Mouse (Mus musculus): Measurements from ENCODE around the gene Nrxn1. TPM values are rescaled to one million over a fixed set of nuclear protein-coding genes. Genes with fewer than 3 reads are reported as not detected.

Gene Nrxn1
- polyA plus RNA-seq, 1 experiment from 2014 or later = 5.9 TPM

GRCm38 (mm10) chr17:90390316-90391212 is 702.3 kb downstream of the Nrxn1 start:
- ATAC-seq (ENCODE audit: insufficient read depth, low FRiP score) = no peak
- Histone ChIP-seq H3K27me3 (ENCODE audit: control insufficient read depth, insufficient read depth, low read length) (no peaks in the 10 kb centered on the region), H3K4me2 (ENCODE audit: low read depth, low read length) (no peak overlapping the region), H3K36me3 (ENCODE audit: control insufficient read depth, insufficient read depth, low read length) (no peaks in the 10 kb centered on the region), H3K9ac (ENCODE audit: low read length) (no peak overlapping the region), H3K9me3 (replicated peaks; ENCODE audit: control insufficient read depth, low read length) (no peaks in the 10 kb centered on the region), H3K4me1 (ENCODE audit: control insufficient read depth, insufficient read depth, low read length) (no peaks in the 10 kb centered on the region), H3K4me3 (replicated peaks; ENCODE audit: low read length) (no peak overlapping the region), H3K27ac (ENCODE audit: low read length) (no peak overlapping the region)
- WGBS = 51% methylated on average over 7 of the region's 7 CpGs

GRCm38 (mm10) chr17:90384856-90385255 is 708.0 kb downstream of the Nrxn1 start:
- Histone ChIP-seq H3K4me3 (replicated peaks; ENCODE audit: low read length) (no peak overlapping the region), H3K9ac (ENCODE audit: low read length) (no peak overlapping the region), H3K27me3 (ENCODE audit: control insufficient read depth, insufficient read depth, low read length) (no peaks in the 10 kb centered on the region), H3K27ac (ENCODE audit: low read length) (no peak overlapping the region), H3K4me1 (ENCODE audit: control insufficient read depth, insufficient read depth, low read length) (no peaks in the 10 kb centered on the region), H3K4me2 (ENCODE audit: low read depth, low read length) (no peak overlapping the region), H3K36me3 (ENCODE audit: control insufficient read depth, insufficient read depth, low read length) (no peaks in the 10 kb centered on the region), H3K9me3 (replicated peaks; ENCODE audit: control insufficient read depth, low read length) (no peaks in the 10 kb centered on the region)
- WGBS = 62% methylated on average over 2 of the region's 2 CpGs
- no peak for ATAC-seq (ENCODE audit: insufficient read depth, low FRiP score)

GRCm38 (mm10) chr17:90382496-90383443 is 710.1 kb downstream of the Nrxn1 start:
- Histone ChIP-seq H3K9ac (ENCODE audit: low read length) (no peak overlapping the region), H3K27me3 (ENCODE audit: control insufficient read depth, insufficient read depth, low read length) (no peaks in the 10 kb centered on the region), H3K27ac (ENCODE audit: low read length) (no peak overlapping the region), H3K4me3 (replicated peaks; ENCODE audit: low read length) (no peak overlapping the region), H3K4me1 (ENCODE audit: control insufficient read depth, insufficient read depth, low read length) (no peaks in the 10 kb centered on the region), H3K36me3 (ENCODE audit: control insufficient read depth, insufficient read depth, low read length) (no peaks in the 10 kb centered on the region), H3K9me3 (replicated peaks; ENCODE audit: control insufficient read depth, low read length) (no peaks in the 10 kb centered on the region), H3K4me2 (ENCODE audit: low read depth, low read length) (no peak overlapping the region)
- 18% methylated on average over 5 of the region's 5 CpGs for WGBS
- peak; percentile 21; the same call in 1 of the 2 replicates for ATAC-seq (ENCODE audit: insufficient read depth, low FRiP score)

DNA sequence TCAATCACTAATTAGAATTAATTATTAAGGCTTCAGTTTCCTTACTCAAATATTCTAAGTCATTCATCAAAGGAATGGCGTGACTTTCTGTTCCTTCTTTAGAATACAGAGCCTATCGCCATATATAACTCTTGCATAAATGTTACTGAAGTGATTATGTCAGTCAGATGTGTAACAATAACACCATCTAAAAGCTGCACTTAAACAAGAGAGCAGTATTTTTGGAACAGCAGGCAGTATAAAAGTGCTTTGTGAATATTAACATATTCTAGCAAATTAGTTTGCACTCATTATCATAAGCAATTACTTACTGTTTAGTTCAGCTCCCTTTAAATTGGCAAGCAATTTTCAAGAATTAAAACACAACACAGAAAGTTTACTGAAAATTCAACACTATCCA is 716.3 kb downstream of the Nrxn1 start:
- WGBS = 81% methylated on average over 2 of the region's 2 CpGs
- no peak overlapping the region for H3K4me3 ChIP-seq (replicated peaks; ENCODE audit: low read length)
- no peaks in the 10 kb centered on the region for H3K9me3 ChIP-seq (replicated peaks; ENCODE audit: control insufficient read depth, low read length)
- no peaks in the 10 kb centered on the region for H3K36me3 ChIP-seq (ENCODE audit: control insufficient read depth, insufficient read depth, low read length)
- no peak overlapping the region for H3K4me2 ChIP-seq (ENCODE audit: low read depth, low read length)
- no peaks in the 10 kb centered on the region for H3K27me3 ChIP-seq (ENCODE audit: control insufficient read depth, insufficient read depth, low read length)
- no peak for ATAC-seq (ENCODE audit: insufficient read depth, low FRiP score)
- H3K9ac ChIP-seq (ENCODE audit: low read length) = no peak overlapping the region
- no peak overlapping the region for H3K27ac ChIP-seq (ENCODE audit: low read length)
- H3K4me1 ChIP-seq (ENCODE audit: control insufficient read depth, insufficient read depth, low read length) = no peaks in the 10 kb centered on the region

GRCm38 (mm10) chr17:90362169-90362568 is 730.7 kb downstream of the Nrxn1 start:
- ATAC-seq (ENCODE audit: insufficient read depth, low FRiP score) = no peak
- H3K4me2 ChIP-seq (ENCODE audit: low read depth, low read length) = no peak overlapping the region
- H3K27ac ChIP-seq (ENCODE audit: low read length) = no peak overlapping the region
- no peak overlapping the region for H3K9ac ChIP-seq (ENCODE audit: low read length)
- no peaks in the 10 kb centered on the region for H3K36me3 ChIP-seq (ENCODE audit: control insufficient read depth, insufficient read depth, low read length)
- WGBS = 88% methylated on average over 4 of the region's 4 CpGs
- H3K4me1 ChIP-seq (ENCODE audit: control insufficient read depth, insufficient read depth, low read length) = no peaks in the 10 kb centered on the region
- H3K4me3 ChIP-seq (replicated peaks; ENCODE audit: low read length) = no peak overlapping the region
- H3K27me3 ChIP-seq (ENCODE audit: control insufficient read depth, insufficient read depth, low read length) = no peaks in the 10 kb centered on the region
- no peaks in the 10 kb centered on the region for H3K9me3 ChIP-seq (replicated peaks; ENCODE audit: control insufficient read depth, low read length)

GRCm38 (mm10) chr17:90349385-90350095 is 743.3 kb downstream of the Nrxn1 start:
- H3K36me3 ChIP-seq (ENCODE audit: control insufficient read depth, insufficient read depth, low read length) = no peaks in the 10 kb centered on the region
- no peaks in the 10 kb centered on the region for H3K9me3 ChIP-seq (replicated peaks; ENCODE audit: control insufficient read depth, low read length)
- no peak overlapping the region for H3K9ac ChIP-seq (ENCODE audit: low read length)
- H3K4me1 ChIP-seq (ENCODE audit: control insufficient read depth, insufficient read depth, low read length) = no peaks in the 10 kb centered on the region
- no peak overlapping the region for H3K4me2 ChIP-seq (ENCODE audit: low read depth, low read length)
- no peak overlapping the region for H3K4me3 ChIP-seq (replicated peaks; ENCODE audit: low read length)
- WGBS = 58% methylated on average over 5 of the region's 5 CpGs
- ATAC-seq (ENCODE audit: insufficient read depth, low FRiP score) = no peak
- no peak overlapping the region for H3K27ac ChIP-seq (ENCODE audit: low read length)
- H3K27me3 ChIP-seq (ENCODE audit: control insufficient read depth, insufficient read depth, low read length) = no peaks in the 10 kb centered on the region

- H3K27ac ChIP-seq (ENCODE audit: low read length) = no peak overlapping the region
- no peaks in the 10 kb centered on the region for H3K9me3 ChIP-seq (replicated peaks; ENCODE audit: control insufficient read depth, low read length)
- no peak for ATAC-seq (ENCODE audit: insufficient read depth, low FRiP score)
- no peak overlapping the region for H3K4me2 ChIP-seq (ENCODE audit: low read depth, low read length)
- H3K36me3 ChIP-seq (ENCODE audit: control insufficient read depth, insufficient read depth, low read length) = no peaks in the 10 kb centered on the region
- no peaks in the 10 kb centered on the region for H3K27me3 ChIP-seq (ENCODE audit: control insufficient read depth, insufficient read depth, low read length)
- H3K4me3 ChIP-seq (replicated peaks; ENCODE audit: low read length) = no peak overlapping the region
- no peaks in the 10 kb centered on the region for H3K4me1 ChIP-seq (ENCODE audit: control insufficient read depth, insufficient read depth, low read length)
- WGBS = 59% methylated on average over 3 of the region's 3 CpGs
- no peak overlapping the region for H3K9ac ChIP-seq (ENCODE audit: low read length)
Observed at GRCm38 (mm10) chr17:90346735-90347475, 746.0 kb downstream of the Nrxn1 start.

- WGBS = 75% methylated on average over 1 of the region's 1 CpGs
Observed at GRCm38 (mm10) chr17:90333445-90333844, 759.4 kb downstream of the Nrxn1 start.

More at GRCm38 (mm10) chr17:90333445-90333844, 759.4 kb downstream of the Nrxn1 start:
- Histone ChIP-seq H3K27me3 (ENCODE audit: control insufficient read depth, insufficient read depth, low read length) (no peaks in the 10 kb centered on the region), H3K9ac (ENCODE audit: low read length) (no peak overlapping the region), H3K36me3 (ENCODE audit: control insufficient read depth, insufficient read depth, low read length) (no peaks in the 10 kb centered on the region), H3K9me3 (replicated peaks; ENCODE audit: control insufficient read depth, low read length) (no peaks in the 10 kb centered on the region), H3K4me2 (ENCODE audit: low read depth, low read length) (no peak overlapping the region), H3K27ac (ENCODE audit: low read length) (no peak overlapping the region), H3K4me1 (ENCODE audit: control insufficient read depth, insufficient read depth, low read length) (no peaks in the 10 kb centered on the region), H3K4me3 (replicated peaks; ENCODE audit: low read length) (no peak overlapping the region)
- no peak for ATAC-seq (ENCODE audit: insufficient read depth, low FRiP score)
